Mouse (Mus musculus) neural tube, embryonic 13.5 days (tissue): ENCODE data around the gene Tnfaip3. TPM values are rescaled to one million over a fixed set of nuclear protein-coding genes. Genes with fewer than 3 reads are reported as not detected.

Source experiments
- polyA plus RNA-seq: library from polyadenylated mRNA; unstranded; fragments of >200 nt; fragmentation: Nextera tagmentation; extraction: Ambion mirVana; gene quantifications from 2 replicates; pipeline ENCODE4 v1.2.1, GENCODE M21; 2015

Gene Tnfaip3
- polyA plus RNA-seq, 1 experiment from 2014 or later: 1.6 TPM

Other genes starting within 250 kb of the Tnfaip3 start
- gene Gm4922, start 228.9 kb downstream of the Tnfaip3 start, polyA plus RNA-seq: 0.15 and 0.42 TPM in 2 replicates
- gene Perp, start 170.6 kb downstream of the Tnfaip3 start, polyA plus RNA-seq: 5.7 and 7.2 TPM in 2 replicates